24 mouse cellular contexts compared by ENCODE assay signal in the genomic region with DNA sequence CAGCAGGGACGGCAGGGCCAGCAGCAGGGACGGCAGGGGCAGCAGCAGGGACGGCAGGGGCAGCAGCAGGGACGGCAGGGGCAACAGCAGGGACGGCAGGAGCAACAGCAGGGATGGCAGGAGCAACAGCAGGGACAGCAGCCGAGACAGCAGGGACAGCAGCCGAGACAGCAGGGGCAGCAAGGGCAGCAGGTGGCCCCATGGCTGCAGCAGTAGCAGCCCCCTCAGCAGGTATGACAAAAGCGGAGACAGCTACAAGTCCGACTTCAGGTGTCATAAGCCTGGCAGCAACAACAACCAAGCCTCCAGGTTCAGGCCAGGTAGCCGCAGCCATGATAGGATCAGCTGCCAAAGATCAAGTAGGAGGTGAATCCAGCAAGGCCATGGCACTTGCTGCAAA. TPM values are rescaled to one million over a fixed set of nuclear protein-coding genes. Genes with fewer than 3 reads are reported as not detected.
DNase-seq lines count a peak whose midpoint lies in the region; ATAC-seq lines count a peak whose summit lies in the region.
"Had no signal": no experiment of that assay in that cellular context is flagged by ENCODE, and none has a peak within 500 bp of the region (broad histone marks: within the 10 kb centered on the region; RNA-seq: fewer than 3 reads in every experiment).

No protein-coding gene starts in this region.

- no peaks in the 10 kb centered on the region for H3K9me3 ChIP-seq in heart, embryonic 11.5 days (replicated peaks; ENCODE audit: control insufficient read depth, low read length)
- no peaks in the 10 kb centered on the region for H3K9me3 ChIP-seq in limb, embryonic 10.5 days (replicated peaks)
- H3K9me3 ChIP-seq: embryonic facial prominence, embryonic 12.5 days; neural tube, embryonic 13.5 days had no signal

- H3K4me2 ChIP-seq in heart, embryonic 11.5 days, result peak overlapping the region; percentile 14; the same call in 1 of the 2 replicates
- H3K4me2 ChIP-seq: embryonic facial prominence, embryonic 12.5 days; neural tube, embryonic 13.5 days had no signal

- no peaks in the 10 kb centered on the region for H3K4me1 ChIP-seq in heart, embryonic 11.5 days (ENCODE audit: control insufficient read depth, insufficient read depth, low read length)
- peaks cover 31% of the 10 kb centered on the region for H3K4me1 ChIP-seq in limb, embryonic 10.5 days
- H3K4me1 ChIP-seq: embryonic facial prominence, embryonic 12.5 days; neural tube, embryonic 13.5 days had no signal

- no peaks in the 10 kb centered on the region; the same call in 1 of the 2 replicates for H3K36me3 ChIP-seq in heart, embryonic 11.5 days (ENCODE audit: control insufficient read depth, insufficient read depth, low read length)
- H3K36me3 ChIP-seq in limb, embryonic 10.5 days, result no peaks in the 10 kb centered on the region
- H3K36me3 ChIP-seq: embryonic facial prominence, embryonic 12.5 days; neural tube, embryonic 13.5 days had no signal

- no peaks in the 10 kb centered on the region for H3K27me3 ChIP-seq in heart, embryonic 11.5 days (ENCODE audit: control insufficient read depth, insufficient read depth, low read length)
- peaks cover 8% of the 10 kb centered on the region; the same call in 1 of the 2 replicates for H3K27me3 ChIP-seq in limb, embryonic 10.5 days (ENCODE audit: low read depth, poor library complexity, severe bottlenecking)
- H3K27me3 ChIP-seq: embryonic facial prominence, embryonic 12.5 days; neural tube, embryonic 13.5 days had no signal

- ATAC-seq in heart, embryonic 11.5 days (replicated peaks; ENCODE audit: insufficient number of reproducible peaks, low FRiP score, low TSS enrichment), result no peak
- ATAC-seq: forebrain, postnatal 0 days; liver, postnatal 0 days had no signal

- DNase-seq in heart, postnatal 4 days, result no peak
- DNase-seq in left cerebral cortex, postnatal 4 days, result peak; percentile 21
- DNase-seq in left cerebral cortex, adult 9 months (ENCODE audit: low spot score in 2 of 2), result no peak
- peak; percentile 9 for DNase-seq in cerebellum, adult 8-10 months
- DNase-seq in limb, embryonic 10.5 days (ENCODE audit: low spot score), result no peak
- no peak for DNase-seq in urinary bladder, postnatal 10 days (ENCODE audit: low spot score)
- DNase-seq: adrenal gland, adult 8-10 months; forebrain, postnatal 0 days; gastrocnemius, adult 2 months; heart, adult 18-20 months; kidney, adult 2 months; kidney, postnatal 25 days; layer of hippocampus, adult 9-11 months; liver; liver, postnatal 0 days; thymus, postnatal 25 days had no signal

- 35% methylated on average over 10 of the region's 10 CpGs for WGBS in heart, embryonic 11.5 days (ENCODE audit: insufficient replicate concordance)
- WGBS in limb, embryonic 10.5 days, result 47% methylated on average over 10 of the region's 10 CpGs

- 0 out of 2 replicates have a peak overlapping the region, but pooled peaks have one; percentile 11 for H3K4me3 ChIP-seq in heart, embryonic 11.5 days (ENCODE audit: low read depth, low read length)
- no peak overlapping the region for H3K4me3 ChIP-seq in limb, embryonic 10.5 days
- H3K4me3 ChIP-seq: embryonic facial prominence, embryonic 12.5 days; gastrocnemius, adult 2 months; neural tube, embryonic 13.5 days had no signal

- no peak overlapping the region for H3K9ac ChIP-seq in heart, embryonic 11.5 days (ENCODE audit: low read depth, low read length)
- H3K9ac ChIP-seq: embryonic facial prominence, embryonic 12.5 days; forebrain, postnatal 0 days; liver, postnatal 0 days; neural tube, embryonic 13.5 days had no signal

- intact Hi-C loops in left cerebral cortex, postnatal 4 days (cut with DNase I), result no loop called here

- no peak overlapping the region for H3K27ac ChIP-seq in heart, embryonic 11.5 days (ENCODE audit: low read depth, low read length)
- peak overlapping the region; percentile 42; the same call in 1 of the 2 replicates for H3K27ac ChIP-seq in limb, embryonic 10.5 days
- H3K27ac ChIP-seq: embryonic facial prominence, embryonic 12.5 days; gastrocnemius, adult 2 months; neural tube, embryonic 13.5 days; stomach, postnatal 0 days had no signal

RNA-seq across cellular contexts. Expression of a gene that starts 10.4 kb away (rescaled TPM):
- polyA plus RNA-seq in heart, embryonic 11.5 days (2014; fragmentation: Nextera tagmentation; extraction: Ambion mirVana), result 0.07 TPM in 1 of 2 replicates, not detected in the other
- total RNA-seq in heart, postnatal 4 days (2021), result not detected
- total RNA-seq in left cerebral cortex, postnatal 4 days (2021), result not detected
- polyA plus RNA-seq in limb, embryonic 10.5 days (2016; fragmentation: Nextera tagmentation; extraction: Ambion mirVana), result not detected in 2 replicates
- total RNA-seq: adrenal gland, adult 8-10 months; common myeloid progenitor, adult 5-6 weeks; forebrain, postnatal 0 days; gastrocnemius, adult 2 months; heart, adult 18-20 months; left cerebral cortex, postnatal 14 days; megakaryocyte-erythroid progenitor cell, adult 5-6 weeks had no signal
- polyA plus RNA-seq: brain, embryonic 14.5 days; embryonic facial prominence, embryonic 12.5 days; forebrain, postnatal 0 days; liver, postnatal 0 days; neural tube, embryonic 13.5 days; stomach, postnatal 0 days had no signal

RNA-seq across cellular contexts. Expression of a gene that starts 17.4 kb away (rescaled TPM):
- polyA plus RNA-seq in heart, embryonic 11.5 days (2014; fragmentation: Nextera tagmentation; extraction: Ambion mirVana), result 0.10 TPM in 1 of 2 replicates, not detected in the other
- under 1 TPM; 0.18 to 0.21 TPM for total RNA-seq in heart, postnatal 4 days (2021)
- under 1 TPM; 0.12 to 0.16 TPM for total RNA-seq in left cerebral cortex, postnatal 4 days (2021)
- not detected in 2 replicates for polyA plus RNA-seq in limb, embryonic 10.5 days (2016; fragmentation: Nextera tagmentation; extraction: Ambion mirVana)
- total RNA-seq: gastrocnemius, adult 2 months had no signal
- polyA plus RNA-seq: neural tube, embryonic 13.5 days had no signal

RNA-seq across cellular contexts. Expression of a gene that starts 30.0 kb away (rescaled TPM):
- polyA plus RNA-seq in heart, embryonic 11.5 days (2014; fragmentation: Nextera tagmentation; extraction: Ambion mirVana), result 57.8 and 60.1 TPM in 2 replicates
- 10 to 100 TPM; 27.2 to 28.0 TPM for total RNA-seq in heart, postnatal 4 days (2021)
- total RNA-seq in left cerebral cortex, postnatal 4 days (2021), result 10 to 100 TPM; 34.8 to 35.2 TPM
- 93.7 and 97.6 TPM in 2 replicates for polyA plus RNA-seq in limb, embryonic 10.5 days (2016; fragmentation: Nextera tagmentation; extraction: Ambion mirVana)

RNA-seq across cellular contexts. Expression of a gene that starts 48.0 kb away (rescaled TPM):
- 0.31 and 0.33 TPM in 2 replicates for polyA plus RNA-seq in heart, embryonic 11.5 days (2014; fragmentation: Nextera tagmentation; extraction: Ambion mirVana)
- under 1 TPM; 0.14 to 0.20 TPM for total RNA-seq in heart, postnatal 4 days (2021)
- under 1 TPM; 0.44 to 0.79 TPM for total RNA-seq in left cerebral cortex, postnatal 4 days (2021)
- polyA plus RNA-seq in limb, embryonic 10.5 days (2016; fragmentation: Nextera tagmentation; extraction: Ambion mirVana), result 0.13 TPM in 1 of 2 replicates, not detected in the other

Comparison
In these comparisons a context has a peak if more than half of its experiments do, and no peak if none do; other contexts are left out.
1. DNase-seq: peak in left cerebral cortex, postnatal 4 days (single experiment) and cerebellum, adult 8-10 months (single experiment); none in heart, postnatal 4 days (single experiment), left cerebral cortex, adult 9 months (0 of 2), limb, embryonic 10.5 days (single experiment) and urinary bladder, postnatal 10 days (single experiment).